Mouse (Mus musculus) limb, embryonic 15.5 days (tissue): ENCODE measurements around the gene Sox5. TPM values are rescaled to one million over a fixed set of nuclear protein-coding genes. Genes with fewer than 3 reads are reported as not detected.

Experiments used
- ATAC-seq: fragments of 200-750 bp; cut with Nextera tagmentation; 2 replicates; pipeline ENCODE4 v1.8.0; 2017; ENCODE audit warnings: low read depth, moderate TSS enrichment; ENCODE audit not compliant: insufficient number of reproducible peaks, low FRiP score, low TSS enrichment
- H3K27ac ChIP-seq: fragments of 300-500 bp; sonication (generic); 2 replicates; pipeline ENCODE4 v1.5.1; 2015; ENCODE audit warnings: moderate library complexity, mild to moderate bottlenecking, inconsistent platforms
- H3K27me3 ChIP-seq: fragments of 300-500 bp; sonication (generic); 2 replicates; pipeline ENCODE4 v1.6.1; 2015; ENCODE audit warnings: inconsistent platforms
- H3K36me3 ChIP-seq: fragments of 300-500 bp; sonication (generic); 2 replicates; pipeline ENCODE4 v1.6.1; 2015; ENCODE audit warnings: inconsistent platforms
- H3K4me1 ChIP-seq: fragments of 300-500 bp; sonication (generic); 2 replicates; pipeline ENCODE4 v1.6.1; 2015; ENCODE audit warnings: inconsistent platforms
- H3K4me2 ChIP-seq: fragments of 300-500 bp; sonication (generic); 2 replicates; pipeline ENCODE4 v1.6.1; 2015; ENCODE audit warnings: mild to moderate bottlenecking, inconsistent platforms
- H3K4me3 ChIP-seq: fragments of 300-500 bp; sonication (generic); 2 replicates; pipeline ENCODE4 v1.5.1; 2015; ENCODE audit warnings: mild to moderate bottlenecking, inconsistent platforms
- H3K9ac ChIP-seq: fragments of 300-500 bp; sonication (generic); 2 replicates; pipeline ENCODE4 v1.6.1; 2015; ENCODE audit warnings: inconsistent platforms
- H3K9me3 ChIP-seq: fragments of 300-500 bp; sonication (generic); 2 replicates; pipeline ENCODE4 v1.6.1; 2016; ENCODE audit warnings: inconsistent platforms
- WGBS: fragments of 180-500 bp; shearing (Covaris S2); methylation state at CpG from one replicate; pipeline ENCODE4 v1.1.7; 2015; 5-methylcytosine and 5-hydroxymethylcytosine counted together
- polyA plus RNA-seq: library from polyadenylated mRNA; unstranded; fragments of >200 nt; fragmentation: Nextera tagmentation; extraction: Ambion mirVana; gene quantifications from 2 replicates; pipeline ENCODE4 v1.2.1, GENCODE M21; 2015

Gene Sox5
- polyA plus RNA-seq, 1 experiment from 2014 or later, result 36.0 TPM

DNA sequence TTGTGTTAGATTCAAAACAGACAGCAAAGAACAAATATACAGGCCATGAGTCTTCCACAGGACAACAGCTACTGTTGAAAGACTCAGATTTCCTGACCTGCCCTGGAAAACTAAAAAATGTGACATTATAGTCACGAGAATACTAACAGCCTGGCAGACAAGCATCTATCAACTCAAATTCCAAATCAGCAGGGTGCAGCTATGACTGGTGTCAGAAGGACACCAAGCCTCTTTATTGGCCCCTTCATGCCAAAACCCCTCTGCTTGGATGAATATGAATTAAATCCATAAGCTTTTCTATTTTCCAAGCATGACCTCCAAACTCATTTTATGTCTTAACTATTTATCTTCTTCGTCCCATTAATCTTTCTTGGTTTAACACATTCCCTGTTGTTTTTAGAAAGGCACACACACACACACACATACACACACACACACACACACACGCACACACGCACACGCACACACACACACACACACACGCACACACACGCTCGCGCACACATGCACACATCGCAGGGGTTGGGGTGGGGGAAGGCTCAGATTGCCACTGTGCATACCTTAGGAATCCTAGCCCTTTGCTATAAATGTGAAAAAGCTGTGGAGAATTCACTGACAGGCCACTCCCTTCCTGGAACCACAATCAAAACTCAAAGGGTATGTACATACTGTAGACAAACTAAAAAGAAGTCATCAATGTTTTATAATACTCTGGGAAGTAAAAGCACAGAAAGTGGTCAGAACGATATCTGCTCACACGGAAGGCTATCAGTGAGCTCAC, 612.9 kb downstream of the Sox5 start:
- H3K36me3 ChIP-seq, result no peaks in the 10 kb centered on the region
- no peak overlapping the region for H3K4me3 ChIP-seq
- no peak overlapping the region for H3K4me2 ChIP-seq
- no peak overlapping the region for H3K9ac ChIP-seq
- ATAC-seq, result no peak
- no peak overlapping the region for H3K27ac ChIP-seq
- 68% methylated on average over 12 of the region's 12 CpGs for WGBS
- no peaks in the 10 kb centered on the region for H3K9me3 ChIP-seq
- H3K27me3 ChIP-seq, result no peaks in the 10 kb centered on the region
- peaks cover 13% of the 10 kb centered on the region; the same call in 1 of the 2 replicates for H3K4me1 ChIP-seq

DNA sequence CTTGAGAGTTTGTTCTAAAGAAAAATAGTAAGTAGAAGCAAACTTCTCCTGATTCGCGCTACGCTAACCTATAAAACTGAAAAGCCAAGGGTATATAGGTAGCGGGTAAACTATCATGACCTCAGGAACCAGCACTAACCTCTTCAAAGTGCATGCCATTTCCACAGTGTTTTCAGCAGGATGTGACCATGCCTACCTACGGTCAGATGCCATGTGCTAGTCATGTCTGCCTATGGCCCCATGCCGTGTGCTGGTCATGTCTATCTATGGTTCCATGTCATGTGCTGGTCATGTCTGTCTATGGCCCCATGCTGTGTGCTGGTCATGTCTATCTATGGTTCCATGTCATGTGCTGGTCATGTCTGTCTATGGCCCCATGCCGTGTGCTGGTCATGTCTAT, 614.7 kb downstream of the Sox5 start:
- H3K27ac ChIP-seq, result no peak overlapping the region
- no peak overlapping the region for H3K4me2 ChIP-seq
- no peak overlapping the region for H3K4me3 ChIP-seq
- no peak for ATAC-seq
- no peaks in the 10 kb centered on the region for H3K36me3 ChIP-seq
- no peak overlapping the region for H3K9ac ChIP-seq
- H3K27me3 ChIP-seq, result no peaks in the 10 kb centered on the region
- 95% methylated on average over 7 of the region's 7 CpGs for WGBS
- no peaks in the 10 kb centered on the region for H3K9me3 ChIP-seq
- H3K4me1 ChIP-seq, result peaks cover 13% of the 10 kb centered on the region; the same call in 1 of the 2 replicates

GRCm38 (mm10) chr6:144166651-144167050, 615.1 kb downstream of the Sox5 start:
- Histone ChIP-seq H3K9me3 (no peaks in the 10 kb centered on the region), H3K9ac (no peak overlapping the region), H3K27me3 (no peaks in the 10 kb centered on the region), H3K27ac (peak overlapping the region; percentile 54), H3K4me2 (no peak overlapping the region), H3K4me1 (peaks cover 13% of the 10 kb centered on the region; the same call in 1 of the 2 replicates), H3K4me3 (no peak overlapping the region), H3K36me3 (no peaks in the 10 kb centered on the region)
- WGBS, result 72% methylated on average over 8 of the region's 8 CpGs
- no peak for ATAC-seq

DNA sequence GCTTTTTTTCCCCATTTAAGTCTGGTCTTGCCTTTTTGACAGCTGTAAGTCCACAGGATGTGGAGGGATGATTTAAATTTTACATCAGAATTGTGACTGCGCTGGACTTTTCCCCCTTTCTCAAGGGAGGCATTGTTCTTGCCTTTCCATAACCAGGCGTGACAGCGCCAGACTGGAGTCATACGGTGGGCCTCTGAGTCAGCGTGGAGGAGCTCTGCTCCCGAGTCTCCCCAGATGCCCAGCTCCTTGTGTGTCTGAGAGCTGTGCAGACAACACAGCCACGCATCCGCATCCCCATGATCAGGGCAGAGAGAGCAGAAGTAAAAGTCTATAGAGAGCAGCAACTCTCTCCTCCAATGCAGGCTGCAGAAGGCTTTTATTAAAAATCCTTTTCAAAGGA, 615.7 kb downstream of the Sox5 start:
- Histone ChIP-seq H3K9me3 (no peaks in the 10 kb centered on the region), H3K4me1 (peaks cover 13% of the 10 kb centered on the region; the same call in 1 of the 2 replicates), H3K4me2 (0 out of 2 replicates have a peak overlapping the region, but pooled peaks have one; percentile 12), H3K36me3 (no peaks in the 10 kb centered on the region), H3K27ac (peak overlapping the region; percentile 54; the same call in 1 of the 2 replicates), H3K4me3 (no peak overlapping the region), H3K27me3 (no peaks in the 10 kb centered on the region), H3K9ac (no peak overlapping the region)
- 17% methylated on average over 8 of the region's 8 CpGs for WGBS
- ATAC-seq, result peak; percentile 40; the same call in 1 of the 2 replicates

DNA sequence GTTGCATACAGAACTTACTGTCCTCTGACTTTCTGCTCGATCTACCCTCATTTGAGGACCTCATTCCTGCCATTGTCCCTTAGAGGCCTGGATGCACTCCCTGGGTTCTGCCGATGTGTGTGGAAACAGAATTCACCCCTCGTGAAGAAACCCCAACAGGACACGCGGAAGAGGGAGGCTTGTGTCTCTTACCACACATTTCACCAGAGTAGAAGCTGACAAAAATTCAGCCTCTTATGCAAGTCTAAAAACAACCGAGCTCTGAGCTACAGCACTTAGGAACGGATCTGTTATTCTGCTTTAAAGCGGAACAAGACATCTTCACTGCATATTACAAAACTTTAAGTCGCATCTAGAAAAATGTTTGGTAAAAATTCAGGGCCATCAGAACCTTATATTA, 618.3 kb downstream of the Sox5 start:
- Histone ChIP-seq H3K27ac (no peak overlapping the region), H3K4me1 (peaks cover 13% of the 10 kb centered on the region; the same call in 1 of the 2 replicates), H3K4me2 (no peak overlapping the region), H3K9ac (no peak overlapping the region), H3K4me3 (no peak overlapping the region), H3K9me3 (no peaks in the 10 kb centered on the region), H3K36me3 (no peaks in the 10 kb centered on the region), H3K27me3 (no peaks in the 10 kb centered on the region)
- WGBS, result 86% methylated on average over 9 of the region's 9 CpGs
- no peak for ATAC-seq

- 93% methylated on average over 12 of the region's 12 CpGs for WGBS
- H3K27ac ChIP-seq, result no peak overlapping the region
- no peaks in the 10 kb centered on the region for H3K9me3 ChIP-seq
- H3K4me1 ChIP-seq, result no peaks in the 10 kb centered on the region
- no peak overlapping the region for H3K4me2 ChIP-seq
- no peaks in the 10 kb centered on the region for H3K27me3 ChIP-seq
- H3K9ac ChIP-seq, result no peak overlapping the region
- no peaks in the 10 kb centered on the region for H3K36me3 ChIP-seq
- no peak overlapping the region for H3K4me3 ChIP-seq
- ATAC-seq, result no peak
These were observed 623.1 kb downstream of the Sox5 start for GRCm38 (mm10) chr6:144158637-144159036.

GRCm38 (mm10) chr6:144154892-144155424, 626.8 kb downstream of the Sox5 start:
- H3K9me3 ChIP-seq, result no peaks in the 10 kb centered on the region
- no peak overlapping the region for H3K4me2 ChIP-seq
- no peak overlapping the region for H3K4me3 ChIP-seq
- 67% methylated on average over 9 of the region's 9 CpGs for WGBS
- no peaks in the 10 kb centered on the region for H3K36me3 ChIP-seq
- no peak overlapping the region for H3K27ac ChIP-seq
- no peaks in the 10 kb centered on the region for H3K27me3 ChIP-seq
- no peak overlapping the region for H3K9ac ChIP-seq
- ATAC-seq, result no peak
- H3K4me1 ChIP-seq, result no peaks in the 10 kb centered on the region

- no peaks in the 10 kb centered on the region for H3K27me3 ChIP-seq
- no peak for ATAC-seq
- no peaks in the 10 kb centered on the region for H3K9me3 ChIP-seq
- 44% methylated on average over 3 of the region's 3 CpGs for WGBS
- no peak overlapping the region for H3K27ac ChIP-seq
- no peaks in the 10 kb centered on the region for H3K36me3 ChIP-seq
- 0 out of 2 replicates have a peak, but pooled peaks cover 4% of the 10 kb centered on the region for H3K4me1 ChIP-seq
- no peak overlapping the region for H3K4me3 ChIP-seq
- no peak overlapping the region for H3K9ac ChIP-seq
- H3K4me2 ChIP-seq, result no peak overlapping the region
These were observed 629.8 kb downstream of the Sox5 start for GRCm38 (mm10) chr6:144151957-144152356.

GRCm38 (mm10) chr6:144151075-144151474, 630.7 kb downstream of the Sox5 start:
- H3K27ac ChIP-seq, result no peak overlapping the region
- no peaks in the 10 kb centered on the region for H3K36me3 ChIP-seq
- no peak for ATAC-seq
- no peak overlapping the region for H3K9ac ChIP-seq
- no peaks in the 10 kb centered on the region for H3K9me3 ChIP-seq
- 73% methylated on average over 10 of the region's 10 CpGs for WGBS
- H3K4me1 ChIP-seq, result 0 out of 2 replicates have a peak, but pooled peaks cover 4% of the 10 kb centered on the region
- H3K4me3 ChIP-seq, result no peak overlapping the region
- H3K27me3 ChIP-seq, result no peaks in the 10 kb centered on the region
- H3K4me2 ChIP-seq, result no peak overlapping the region

DNA sequence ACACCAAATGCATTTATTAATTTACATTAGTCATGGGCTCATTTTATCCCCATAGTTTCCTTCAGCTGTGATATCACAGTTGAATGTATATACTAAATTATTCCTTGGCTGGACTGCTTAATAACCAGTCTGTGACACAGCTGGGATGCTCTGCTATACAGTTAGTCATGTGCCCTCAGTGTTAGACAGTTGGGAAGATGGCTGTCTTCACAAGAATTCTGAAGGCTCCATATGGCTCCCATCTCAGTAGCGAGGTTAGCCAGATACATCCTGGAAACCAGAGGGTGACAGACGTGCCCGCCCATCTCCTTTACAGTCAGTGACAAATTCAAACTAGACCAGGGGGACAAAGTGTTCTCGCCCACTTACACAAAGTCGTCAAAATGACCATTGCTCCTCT, 644.4 kb downstream of the Sox5 start:
- ATAC-seq, result no peak
- Histone ChIP-seq H3K4me2 (no peak overlapping the region), H3K27ac (no peak overlapping the region), H3K4me1 (no peaks in the 10 kb centered on the region), H3K4me3 (no peak overlapping the region), H3K9me3 (no peaks in the 10 kb centered on the region), H3K36me3 (no peaks in the 10 kb centered on the region), H3K9ac (no peak overlapping the region), H3K27me3 (no peaks in the 10 kb centered on the region)
- 85% methylated on average over 5 of the region's 5 CpGs for WGBS

DNA sequence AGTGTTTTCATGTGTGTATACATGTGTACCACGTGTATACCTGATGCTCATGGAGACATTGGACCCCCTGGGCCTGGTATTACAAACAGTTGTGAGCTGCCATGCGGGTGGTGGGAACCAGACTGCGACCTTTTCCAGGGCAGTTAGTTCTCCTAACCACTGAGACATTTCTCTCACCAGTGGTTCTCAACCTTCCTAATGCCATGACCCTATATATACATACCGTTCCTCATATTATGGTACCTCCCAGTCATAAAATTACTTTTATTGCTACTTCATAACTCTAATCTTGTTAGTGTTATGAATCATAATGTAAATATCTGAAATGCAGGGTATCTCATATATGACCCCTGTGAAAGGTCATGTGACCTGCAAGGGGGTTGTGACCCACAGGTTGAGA, 644.9 kb downstream of the Sox5 start:
- Histone ChIP-seq H3K4me3 (no peak overlapping the region), H3K9ac (no peak overlapping the region), H3K27ac (no peak overlapping the region), H3K4me1 (no peaks in the 10 kb centered on the region), H3K27me3 (no peaks in the 10 kb centered on the region), H3K4me2 (no peak overlapping the region), H3K36me3 (no peaks in the 10 kb centered on the region), H3K9me3 (no peaks in the 10 kb centered on the region)
- 84% methylated on average over 4 of the region's 4 CpGs for WGBS
- no peak for ATAC-seq

GRCm38 (mm10) chr6:144129927-144130326, 651.9 kb downstream of the Sox5 start:
- Histone ChIP-seq H3K4me2 (no peak overlapping the region), H3K27ac (no peak overlapping the region), H3K27me3 (no peaks in the 10 kb centered on the region), H3K4me1 (no peaks in the 10 kb centered on the region), H3K9ac (no peak overlapping the region), H3K36me3 (no peaks in the 10 kb centered on the region), H3K4me3 (no peak overlapping the region), H3K9me3 (no peaks in the 10 kb centered on the region)
- 77% methylated on average over 12 of the region's 12 CpGs for WGBS
- ATAC-seq, result 0 out of 2 replicates have a peak, but pooled peaks have one; percentile 63
